Mouse (Mus musculus): ENCODE measurements at regions not wholly inside any gene's neighbourhood (a gene's known extent, or its start where the extent isn't known, plus 50 kb on each side); places are given as distances from the start of the nearest gene placed in this dataset.
A peak's percentile ranks its signal among the peaks of the same experiment; 100 is the strongest.

DNA sequence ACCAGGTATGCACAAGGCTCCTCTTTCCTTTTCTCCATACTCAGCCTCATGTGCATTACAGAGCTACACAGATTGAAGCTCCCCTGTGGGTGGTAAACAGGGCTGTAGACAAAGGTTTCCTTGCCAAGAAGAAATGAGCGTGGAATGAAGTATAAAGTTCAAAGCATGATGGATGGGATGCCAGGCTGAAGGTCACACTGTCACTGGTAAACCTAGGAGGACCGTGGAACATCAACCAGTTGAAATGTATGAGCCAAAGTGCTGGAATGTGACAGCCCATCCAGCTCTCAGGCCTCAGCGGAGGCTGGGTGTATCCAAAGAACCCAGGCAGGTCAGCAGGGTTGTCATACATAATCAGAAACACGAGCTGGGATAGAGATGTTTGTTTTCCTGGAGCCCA, 381.0 kb downstream of the Irx1 start:
- no peak for ATAC-seq
- Histone ChIP-seq H3K4me1 (replicated peaks; ENCODE audit: control insufficient read depth, insufficient read depth, low read length) (no peaks in the 10 kb centered on the region), H3K36me3 (ENCODE audit: control insufficient read depth, insufficient read depth) (no peaks in the 10 kb centered on the region), H3K4me2 (ENCODE audit: low read length) (no peak overlapping the region), H3K27me3 (replicated peaks; ENCODE audit: control insufficient read depth, insufficient read depth, low read length) (no peaks in the 10 kb centered on the region), H3K4me3 (replicated peaks; ENCODE audit: low read length) (no peak overlapping the region), H3K9ac (replicated peaks; ENCODE audit: low read depth, low read length) (no peak overlapping the region), H3K27ac (ENCODE audit: low read length) (no peak overlapping the region), H3K9me3 (ENCODE audit: control insufficient read depth, low read length) (no peaks in the 10 kb centered on the region)
- WGBS = 77% methylated on average over 4 of the region's 4 CpGs

DNA sequence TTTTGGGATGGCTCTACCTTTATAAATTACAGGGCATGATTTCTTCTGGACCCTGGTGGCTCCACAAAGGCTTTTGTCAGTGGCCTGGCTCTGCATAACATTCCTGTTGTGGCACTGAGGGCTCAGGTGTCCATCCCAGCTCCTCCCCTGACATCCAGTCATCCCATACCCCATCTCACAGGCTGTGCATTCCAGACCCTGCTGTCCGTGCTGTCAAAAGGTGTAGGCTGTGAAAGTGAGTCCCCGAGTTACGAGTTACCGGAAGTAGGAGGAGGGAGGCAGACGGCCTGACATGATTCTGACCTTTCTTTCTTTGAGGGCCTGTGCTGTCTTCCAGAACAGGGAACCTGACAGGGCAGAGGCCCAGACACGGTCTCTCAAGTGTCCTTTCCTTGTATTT, 397.6 kb downstream of the Irx1 start:
- Histone ChIP-seq H3K4me1 (replicated peaks; ENCODE audit: control insufficient read depth, insufficient read depth, low read length) (no peaks in the 10 kb centered on the region), H3K4me3 (replicated peaks; ENCODE audit: low read length) (no peak overlapping the region), H3K27ac (ENCODE audit: low read length) (no peak overlapping the region), H3K36me3 (ENCODE audit: control insufficient read depth, insufficient read depth) (no peaks in the 10 kb centered on the region), H3K9ac (replicated peaks; ENCODE audit: low read depth, low read length) (no peak overlapping the region), H3K27me3 (replicated peaks; ENCODE audit: control insufficient read depth, insufficient read depth, low read length) (0 out of 2 replicates have a peak, but pooled peaks cover 2% of the 10 kb centered on the region), H3K9me3 (ENCODE audit: control insufficient read depth, low read length) (no peaks in the 10 kb centered on the region), H3K4me2 (ENCODE audit: low read length) (no peak overlapping the region)
- 88% methylated on average over 6 of the region's 6 CpGs for WGBS
- ATAC-seq = no peak

DNA sequence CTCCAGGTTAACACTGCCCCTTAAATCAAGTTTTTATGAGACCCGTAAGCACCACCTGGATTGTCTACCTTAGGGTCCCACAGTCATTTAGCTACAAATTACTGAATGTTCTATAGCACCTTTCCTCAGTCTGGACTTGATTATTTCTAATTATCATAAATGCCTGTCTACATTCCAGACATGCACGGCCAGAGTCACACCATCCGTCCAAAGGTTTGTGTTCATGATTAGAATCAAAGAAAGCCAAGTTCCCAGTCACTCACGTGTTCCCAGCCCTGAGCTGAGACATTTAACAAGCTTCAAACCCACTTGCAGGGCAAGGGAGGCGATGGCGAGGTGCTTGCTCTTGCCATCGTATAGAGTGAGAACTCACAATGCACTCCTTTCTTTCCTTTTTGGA, 398.1 kb downstream of the Irx1 start:
- Histone ChIP-seq H3K36me3 (ENCODE audit: control insufficient read depth, insufficient read depth) (no peaks in the 10 kb centered on the region), H3K9me3 (ENCODE audit: control insufficient read depth, low read length) (no peaks in the 10 kb centered on the region), H3K4me2 (ENCODE audit: low read length) (no peak overlapping the region), H3K4me3 (replicated peaks; ENCODE audit: low read length) (no peak overlapping the region), H3K9ac (replicated peaks; ENCODE audit: low read depth, low read length) (no peak overlapping the region), H3K4me1 (replicated peaks; ENCODE audit: control insufficient read depth, insufficient read depth, low read length) (no peaks in the 10 kb centered on the region), H3K27ac (ENCODE audit: low read length) (no peak overlapping the region), H3K27me3 (replicated peaks; ENCODE audit: control insufficient read depth, insufficient read depth, low read length) (0 out of 2 replicates have a peak, but pooled peaks cover 2% of the 10 kb centered on the region)
- WGBS = 69% methylated on average over 7 of the region's 7 CpGs
- ATAC-seq = no peak

GRCm38 (mm10) chr13:71558477-71559215, 404.9 kb downstream of the Irx1 start:
- peak; percentile 95 for ATAC-seq
- Histone ChIP-seq H3K9me3 (ENCODE audit: control insufficient read depth, low read length) (no peaks in the 10 kb centered on the region), H3K4me3 (replicated peaks; ENCODE audit: low read length) (no peak overlapping the region), H3K27me3 (replicated peaks; ENCODE audit: control insufficient read depth, insufficient read depth, low read length) (peaks cover 4% of the 10 kb centered on the region), H3K9ac (replicated peaks; ENCODE audit: low read depth, low read length) (no peak overlapping the region), H3K27ac (ENCODE audit: low read length) (no peak overlapping the region), H3K4me1 (replicated peaks; ENCODE audit: control insufficient read depth, insufficient read depth, low read length) (peaks cover 9% of the 10 kb centered on the region), H3K36me3 (ENCODE audit: control insufficient read depth, insufficient read depth) (no peaks in the 10 kb centered on the region), H3K4me2 (ENCODE audit: low read length) (peak overlapping the region; percentile 11; the same call in 1 of the 2 replicates)
- WGBS = 10% methylated on average over 14 of the region's 14 CpGs

- Histone ChIP-seq H3K27me3 (replicated peaks; ENCODE audit: control insufficient read depth, insufficient read depth, low read length) (peaks cover 2% of the 10 kb centered on the region), H3K9ac (replicated peaks; ENCODE audit: low read depth, low read length) (no peak overlapping the region), H3K36me3 (ENCODE audit: control insufficient read depth, insufficient read depth) (no peaks in the 10 kb centered on the region), H3K4me2 (ENCODE audit: low read length) (no peak overlapping the region), H3K4me3 (replicated peaks; ENCODE audit: low read length) (no peak overlapping the region), H3K4me1 (replicated peaks; ENCODE audit: control insufficient read depth, insufficient read depth, low read length) (peaks cover 9% of the 10 kb centered on the region), H3K27ac (ENCODE audit: low read length) (no peak overlapping the region), H3K9me3 (ENCODE audit: control insufficient read depth, low read length) (no peaks in the 10 kb centered on the region)
- WGBS = 89% methylated on average over 6 of the region's 6 CpGs
- ATAC-seq = no peak
Observed at GRCm38 (mm10) chr13:71555471-71555870, 408.1 kb downstream of the Irx1 start.

GRCm38 (mm10) chr13:71550109-71550508, 413.4 kb downstream of the Irx1 start:
- H3K4me2 ChIP-seq (ENCODE audit: low read length) = no peak overlapping the region
- 0 out of 2 replicates have a peak, but pooled peaks cover 2% of the 10 kb centered on the region for H3K27me3 ChIP-seq (replicated peaks; ENCODE audit: control insufficient read depth, insufficient read depth, low read length)
- no peak overlapping the region for H3K4me3 ChIP-seq (replicated peaks; ENCODE audit: low read length)
- no peaks in the 10 kb centered on the region for H3K36me3 ChIP-seq (ENCODE audit: control insufficient read depth, insufficient read depth)
- H3K4me1 ChIP-seq (replicated peaks; ENCODE audit: control insufficient read depth, insufficient read depth, low read length) = no peaks in the 10 kb centered on the region
- H3K9me3 ChIP-seq (ENCODE audit: control insufficient read depth, low read length) = no peaks in the 10 kb centered on the region
- 64% methylated on average over 1 of the region's 1 CpGs for WGBS
- H3K27ac ChIP-seq (ENCODE audit: low read length) = no peak overlapping the region
- no peak overlapping the region for H3K9ac ChIP-seq (replicated peaks; ENCODE audit: low read depth, low read length)
- ATAC-seq = no peak

DNA sequence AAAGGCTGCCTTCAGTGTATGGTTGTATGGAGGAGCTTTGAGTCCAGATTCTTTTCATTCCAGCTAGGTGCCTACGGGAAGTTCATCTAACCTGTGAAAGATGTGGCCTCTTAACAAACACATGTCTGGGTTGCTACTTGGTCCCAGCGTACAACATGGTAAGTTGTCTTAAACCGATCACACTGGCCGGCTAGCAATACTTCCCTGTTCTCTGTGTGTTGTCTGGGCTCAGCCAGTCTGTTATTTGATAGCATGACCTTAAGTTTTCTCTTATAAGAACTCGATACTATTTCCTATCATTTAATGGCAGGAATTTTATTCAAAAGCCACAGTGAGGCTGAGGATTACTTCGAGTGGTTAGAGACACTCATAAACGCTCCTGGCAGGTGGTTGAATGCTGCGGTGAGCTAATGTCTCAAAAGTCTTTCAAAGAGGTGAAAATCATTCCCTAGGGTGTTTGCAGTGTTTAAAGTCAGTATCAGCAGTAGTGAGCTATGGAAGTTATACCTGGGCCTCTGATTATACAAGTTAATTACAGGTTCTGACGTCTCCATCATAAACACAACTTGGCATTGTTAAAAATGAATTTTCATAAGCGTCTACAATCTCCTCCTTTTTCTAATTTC, 414.2 kb downstream of the Irx1 start:
- Histone ChIP-seq H3K36me3 (ENCODE audit: control insufficient read depth, insufficient read depth) (no peaks in the 10 kb centered on the region), H3K27ac (ENCODE audit: low read length) (no peak overlapping the region), H3K9me3 (ENCODE audit: control insufficient read depth, low read length) (no peaks in the 10 kb centered on the region), H3K4me2 (ENCODE audit: low read length) (no peak overlapping the region), H3K9ac (replicated peaks; ENCODE audit: low read depth, low read length) (no peak overlapping the region), H3K27me3 (replicated peaks; ENCODE audit: control insufficient read depth, insufficient read depth, low read length) (no peaks in the 10 kb centered on the region), H3K4me1 (replicated peaks; ENCODE audit: control insufficient read depth, insufficient read depth, low read length) (no peaks in the 10 kb centered on the region), H3K4me3 (replicated peaks; ENCODE audit: low read length) (no peak overlapping the region)
- ATAC-seq = no peak
- WGBS = 84% methylated on average over 10 of the region's 10 CpGs

- H3K9me3 ChIP-seq (ENCODE audit: control insufficient read depth, low read length) = no peaks in the 10 kb centered on the region
- no peak overlapping the region for H3K4me2 ChIP-seq (ENCODE audit: low read length)
- no peak overlapping the region for H3K9ac ChIP-seq (replicated peaks; ENCODE audit: low read depth, low read length)
- WGBS = 39% methylated on average over 4 of the region's 4 CpGs
- no peak overlapping the region for H3K4me3 ChIP-seq (replicated peaks; ENCODE audit: low read length)
- no peak overlapping the region for H3K27ac ChIP-seq (ENCODE audit: low read length)
- H3K27me3 ChIP-seq (replicated peaks; ENCODE audit: control insufficient read depth, insufficient read depth, low read length) = no peaks in the 10 kb centered on the region
- no peaks in the 10 kb centered on the region for H3K36me3 ChIP-seq (ENCODE audit: control insufficient read depth, insufficient read depth)
- no peak for ATAC-seq
- no peaks in the 10 kb centered on the region for H3K4me1 ChIP-seq (replicated peaks; ENCODE audit: control insufficient read depth, insufficient read depth, low read length)
Observed at GRCm38 (mm10) chr13:71538226-71538625, 425.3 kb downstream of the Irx1 start.

GRCm38 (mm10) chr13:71532796-71533351, 430.6 kb downstream of the Irx1 start:
- H3K9ac ChIP-seq (replicated peaks; ENCODE audit: low read depth, low read length) = no peak overlapping the region
- H3K4me3 ChIP-seq (replicated peaks; ENCODE audit: low read length) = no peak overlapping the region
- H3K4me2 ChIP-seq (ENCODE audit: low read length) = no peak overlapping the region
- no peaks in the 10 kb centered on the region for H3K36me3 ChIP-seq (ENCODE audit: control insufficient read depth, insufficient read depth)
- H3K27ac ChIP-seq (ENCODE audit: low read length) = no peak overlapping the region
- no peaks in the 10 kb centered on the region for H3K4me1 ChIP-seq (replicated peaks; ENCODE audit: control insufficient read depth, insufficient read depth, low read length)
- no peak for ATAC-seq
- WGBS = 74% methylated on average over 7 of the region's 7 CpGs
- no peaks in the 10 kb centered on the region for H3K9me3 ChIP-seq (ENCODE audit: control insufficient read depth, low read length)
- no peaks in the 10 kb centered on the region for H3K27me3 ChIP-seq (replicated peaks; ENCODE audit: control insufficient read depth, insufficient read depth, low read length)

All from forebrain, embryonic 16.5 days (tissue).